Mouse (Mus musculus) E14TG2a.4 (cell line): ENCODE data around the gene Chtf18.

Experiments
- CTCF ChIP-seq: conservative IDR thresholded peaks from 2 replicates; pipeline ENCODE4 v1.5.1; 2014; ENCODE audit warnings: low read length
- NANOG ChIP-seq: IDR thresholded peaks from 2 replicates; pipeline ENCODE4 v1.6.1; 2014; ENCODE audit warnings: borderline replicate concordance, low read length, mixed read lengths
- POU5F1 ChIP-seq: IDR thresholded peaks from 2 replicates; pipeline ENCODE4 v1.6.1; 2014; ENCODE audit warnings: low read length, borderline replicate concordance

DNA sequence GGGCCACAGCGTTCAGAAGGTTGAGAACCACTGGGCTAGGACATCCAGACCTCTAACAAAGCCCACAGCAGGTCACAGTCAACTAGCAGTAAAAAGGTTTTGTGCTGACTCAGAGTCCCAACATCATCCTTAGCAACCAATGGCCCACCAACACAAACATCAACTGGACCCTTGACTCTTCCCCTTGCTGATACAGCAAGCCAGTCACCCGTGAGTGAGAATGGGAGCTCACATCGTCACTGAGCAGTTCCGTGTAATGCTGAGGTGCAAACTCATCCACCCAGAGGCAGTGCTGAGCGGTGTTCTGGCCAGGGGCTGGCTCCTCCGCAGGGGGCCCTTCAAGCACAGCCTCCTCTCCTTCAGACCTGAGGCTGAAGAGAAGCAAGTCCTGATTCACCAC is 2.0 kb downstream of the Chtf18 start:
- no peak for TF ChIP-seq CTCF
- no peak for TF ChIP-seq POU5F1
- TF ChIP-seq NANOG, result no peak
